Mouse (Mus musculus) brain, embryonic 14.5 days (tissue): ENCODE measurements around the gene Snrnp25. TPM values are rescaled to one million over a fixed set of nuclear protein-coding genes. Genes with fewer than 3 reads are reported as not detected.

Experiments used
- DNase-seq: peaks from one replicate; pipeline ENCODE4 v3.0.0-alpha.2; 2011; ENCODE audit warnings: low read depth
- CTCF ChIP-seq: fragments of 200-500 bp; IDR thresholded peaks from 2 replicates; pipeline ENCODE4 v1.5.1; 2012; ENCODE audit warnings: inconsistent platforms, mild to moderate bottlenecking, moderate library complexity, borderline replicate concordance; ENCODE audit not compliant: insufficient read depth, insufficient read length; ENCODE audit errors: extremely low read depth
- POLR2A ChIP-seq: fragments of 200-500 bp; IDR thresholded peaks from 2 replicates; pipeline ENCODE4 v1.6.1; 2012; ENCODE audit warnings: mild to moderate bottlenecking, inconsistent platforms, borderline replicate concordance; ENCODE audit not compliant: poor library complexity, insufficient read depth, insufficient read length, severe bottlenecking; ENCODE audit errors: extremely low read depth
- polyA plus RNA-seq: library from polyadenylated mRNA; depleted of rRNA; stranded (reverse); fragments of >200 nt; gene quantifications from 2 replicates; pipeline ENCODE4 v1.2.3, GENCODE M21; 2012; rRNA removed

Snrnp25 gene
- polyA plus RNA-seq, 1 experiment = 38.8 TPM

DNA sequence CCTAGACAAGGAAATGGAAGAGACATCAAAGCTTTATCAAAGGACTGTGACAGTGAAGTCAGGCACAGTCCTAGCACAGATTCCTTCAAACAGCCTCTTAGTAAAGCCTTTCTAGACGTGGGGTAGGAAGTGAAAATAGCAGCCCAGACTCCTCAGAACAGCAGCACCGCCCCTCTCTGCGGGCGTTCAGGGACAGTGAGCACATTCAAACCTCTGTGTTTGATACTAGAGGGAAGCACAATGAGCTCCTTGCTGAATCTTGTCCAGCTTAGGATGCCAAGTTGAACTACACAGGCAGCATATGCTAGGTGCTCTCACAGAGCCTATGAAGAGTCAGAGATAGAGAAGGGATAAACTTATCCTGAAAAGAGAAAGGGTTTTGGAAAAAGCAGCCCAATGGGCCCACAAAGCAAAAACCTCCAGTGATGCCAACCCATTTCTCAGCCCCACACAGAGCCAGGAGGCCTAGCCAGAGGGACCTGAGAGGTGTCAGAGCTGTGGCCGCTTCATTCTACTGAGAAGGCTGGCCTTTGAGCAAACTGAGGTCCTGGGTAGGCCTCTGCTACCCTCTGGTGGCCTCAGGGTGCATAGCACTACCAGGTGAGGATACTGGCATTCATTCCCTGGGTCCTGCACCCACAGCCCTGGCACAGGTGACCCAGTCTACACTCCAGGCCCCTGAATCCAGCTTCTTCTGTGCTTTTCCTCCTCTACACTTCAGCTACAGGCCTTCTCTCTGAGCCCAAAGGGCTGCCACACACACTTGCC is 33.1 kb downstream of the Snrnp25 start:
- peak; percentile 93 for TF ChIP-seq CTCF
- no peak for TF ChIP-seq POLR2A
- peak; percentile 73 for DNase-seq

GRCm38 (mm10) chr11:32241391-32241790 is 36.2 kb downstream of the Snrnp25 start:
- DNase-seq = no peak
- TF ChIP-seq CTCF (no peak), POLR2A (no peak)

DNA sequence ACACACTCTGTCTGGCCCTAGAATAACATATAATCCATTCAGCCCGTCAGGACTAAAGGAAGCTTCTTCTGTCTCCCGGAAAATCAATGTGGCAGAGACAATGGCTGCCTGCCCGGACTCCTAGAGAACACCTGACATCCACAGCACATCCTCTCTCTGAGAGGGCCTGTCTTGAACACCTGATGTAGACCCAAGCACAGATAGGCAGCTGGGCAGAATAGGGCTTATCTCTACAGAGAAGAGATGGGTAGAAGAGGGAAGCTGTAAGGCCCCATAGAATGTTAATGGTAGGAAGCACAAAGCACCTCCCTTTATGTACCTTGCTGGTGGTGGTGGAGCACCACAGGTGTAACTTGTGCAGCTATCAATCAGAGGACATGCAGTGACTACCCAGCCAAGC is 37.0 kb downstream of the Snrnp25 start:
- DNase-seq = no peak
- TF ChIP-seq POLR2A (no peak), CTCF (no peak)

GRCm38 (mm10) chr11:32243205-32243955 is 38.2 kb downstream of the Snrnp25 start:
- no peak for TF ChIP-seq POLR2A
- TF ChIP-seq CTCF = no peak
- no peak for DNase-seq

DNA sequence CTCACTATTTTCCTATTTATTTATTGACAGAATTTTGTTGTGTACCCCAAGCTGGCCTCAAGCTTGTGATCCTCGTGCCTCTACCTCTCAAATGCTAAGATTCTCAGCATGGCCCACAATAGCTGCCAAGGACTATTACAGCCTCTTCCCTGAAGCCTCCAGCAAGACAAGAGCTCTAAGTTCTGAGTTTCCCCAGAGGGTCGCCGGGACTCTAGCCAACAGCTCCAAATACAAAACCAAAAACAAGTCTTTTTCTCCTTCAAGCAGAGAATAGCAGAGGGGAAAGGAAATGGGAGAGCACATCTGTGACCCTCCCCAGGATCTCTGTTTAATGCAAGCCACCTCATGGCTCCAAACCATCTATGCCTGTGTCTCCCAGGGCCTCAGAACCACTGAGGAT is 38.8 kb downstream of the Snrnp25 start:
- TF ChIP-seq CTCF (no peak), POLR2A (no peak)
- no peak for DNase-seq

- TF ChIP-seq CTCF (no peak), POLR2A (no peak)
- DNase-seq = no peak
Observed at GRCm38 (mm10) chr11:32244617-32245016, 39.4 kb downstream of the Snrnp25 start.

- TF ChIP-seq POLR2A (no peak), CTCF (no peak)
- DNase-seq = no peak
Observed at GRCm38 (mm10) chr11:32245614-32246013, 40.4 kb downstream of the Snrnp25 start.

GRCm38 (mm10) chr11:32247068-32247467 is 41.9 kb downstream of the Snrnp25 start:
- TF ChIP-seq CTCF (peak; percentile 30; the same call in 1 of the 2 replicates), POLR2A (no peak)
- no peak for DNase-seq

- DNase-seq = no peak
- TF ChIP-seq POLR2A (no peak), CTCF (no peak)
Observed at GRCm38 (mm10) chr11:32248350-32248749, 43.1 kb downstream of the Snrnp25 start.

DNA sequence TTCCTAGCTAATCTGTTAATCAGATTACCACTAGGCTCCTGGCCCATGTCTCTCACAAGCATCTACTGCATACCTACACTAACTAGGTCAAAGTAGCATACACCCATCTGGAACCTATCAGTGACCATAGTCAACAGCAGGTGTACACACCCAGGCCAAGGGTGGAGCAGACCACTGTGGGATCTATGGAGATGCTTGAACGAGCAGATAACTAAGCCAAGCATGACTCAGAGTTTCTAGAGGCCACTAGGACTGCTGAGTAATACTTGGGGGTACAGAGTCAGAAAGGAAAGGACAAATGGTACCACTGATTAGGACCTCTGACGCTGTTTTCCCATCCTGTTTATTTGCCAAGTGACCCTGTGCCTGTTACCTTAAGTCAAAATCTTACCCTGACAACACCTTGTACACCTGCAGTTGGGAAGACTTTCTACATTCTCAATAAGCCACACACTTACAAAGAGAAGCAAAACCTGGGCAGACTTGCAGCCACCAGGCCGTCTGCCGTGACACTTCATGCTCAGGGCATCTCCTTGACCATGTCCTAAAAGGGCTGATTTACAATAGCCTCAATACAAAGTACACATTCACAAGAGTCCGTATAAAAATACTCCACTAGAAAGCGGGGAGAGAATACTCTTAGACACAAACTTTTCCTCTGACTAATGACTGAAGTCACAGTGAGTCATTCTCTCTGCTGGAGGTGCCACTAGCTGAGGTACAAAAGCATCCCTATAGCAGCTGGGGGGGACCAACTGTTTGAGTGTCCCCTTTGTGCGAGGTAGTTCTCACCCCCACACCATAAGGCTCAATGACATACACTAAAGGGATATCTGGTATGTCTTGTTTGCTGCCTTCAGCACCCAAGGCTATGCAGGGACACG is 45.9 kb downstream of the Snrnp25 start:
- no peak for DNase-seq
- TF ChIP-seq POLR2A = no peak

GRCm38 (mm10) chr11:32253121-32253520 is 47.9 kb downstream of the Snrnp25 start:
- no peak for DNase-seq
- TF ChIP-seq POLR2A (no peak), CTCF (no peak)

DNA sequence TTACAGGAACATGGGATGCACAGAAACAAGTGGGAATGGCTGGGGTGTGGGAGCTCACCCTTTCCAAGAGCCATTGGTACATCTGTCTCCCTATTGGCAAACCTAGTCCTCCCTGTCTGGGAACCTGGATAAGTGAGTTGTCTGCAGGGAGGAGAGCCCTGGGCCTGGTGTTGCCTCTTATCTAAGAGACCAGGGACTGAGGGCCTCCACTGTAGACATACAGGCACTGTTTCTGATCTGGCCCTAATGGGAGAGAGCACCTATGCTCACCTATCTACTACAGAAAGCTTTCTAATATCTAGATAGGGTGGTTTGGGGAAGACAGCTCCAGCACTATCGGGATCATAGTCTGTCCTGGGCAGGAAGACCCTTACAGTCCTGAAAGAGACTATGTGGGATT is 50.9 kb downstream of the Snrnp25 start:
- no peak for TF ChIP-seq POLR2A
- TF ChIP-seq CTCF = no peak

GRCm38 (mm10) chr11:32256566-32256965 is 51.4 kb downstream of the Snrnp25 start:
- TF ChIP-seq CTCF = no peak
- no peak for TF ChIP-seq POLR2A
- no peak for DNase-seq

More for the DNA sequence above, 50.9 kb downstream of the Snrnp25 start:
- DNase-seq = no peak

Other genes starting within 250 kb of the Snrnp25 start
- gene 4930524B15Rik, start 239.8 kb upstream of the Snrnp25 start, polyA plus RNA-seq = 0.33 TPM in 2 replicates
- gene Nsg2, start 205.0 kb upstream of the Snrnp25 start, polyA plus RNA-seq = 951 and 982 TPM in 2 replicates
- gene Il9r, start 5.1 kb upstream of the Snrnp25 start, polyA plus RNA-seq = 0.11 TPM in 1 of 2 replicates, not detected in the other
- gene Rhbdf1, start 16.9 kb downstream of the Snrnp25 start, polyA plus RNA-seq = 39.7 and 44.3 TPM in 2 replicates
- gene Mpg, start 21.1 kb downstream of the Snrnp25 start, polyA plus RNA-seq = 18.6 and 21.3 TPM in 2 replicates
- gene Nprl3, start 62.3 kb downstream of the Snrnp25 start, polyA plus RNA-seq = 84.0 and 116 TPM in 2 replicates
- gene Hba-x, start 71.0 kb downstream of the Snrnp25 start, polyA plus RNA-seq = 38.9 and 65.3 TPM in 2 replicates
- gene Hba-a1, start 78.1 kb downstream of the Snrnp25 start, polyA plus RNA-seq = 2,049 and 2,752 TPM in 2 replicates
- gene Hbq1b, start 81.5 kb downstream of the Snrnp25 start, polyA plus RNA-seq = 1.4 and 2.4 TPM in 2 replicates
- 4,753 and 6,821 TPM in 2 replicates for gene Hba-a2, start 91.1 kb downstream of the Snrnp25 start, polyA plus RNA-seq
- gene Hbq1a, start 94.7 kb downstream of the Snrnp25 start, polyA plus RNA-seq = 1.2 TPM in 2 replicates
- 33.3 and 48.4 TPM in 2 replicates for gene Sh3pxd2b, start 142.4 kb downstream of the Snrnp25 start, polyA plus RNA-seq
- gene Ubtd2, start 250.0 kb downstream of the Snrnp25 start, polyA plus RNA-seq = 60.6 and 70.7 TPM in 2 replicates